Mouse (Mus musculus) thymus, adult 2 months (tissue): Measurements from ENCODE around the gene Bicra.

Experiments used
- CTCF ChIP-seq: fragments of 200-500 bp; IDR thresholded peaks from 2 replicates; pipeline ENCODE4 v1.5.1; 2012; ENCODE audit warnings: mild to moderate bottlenecking, control low read depth, low read length, moderate library complexity, borderline replicate concordance; ENCODE audit not compliant: control insufficient read depth, poor library complexity, insufficient read depth; ENCODE audit errors: extremely low read depth
- POLR2A ChIP-seq: fragments of 200-500 bp; IDR thresholded peaks from 2 replicates; pipeline ENCODE4 v1.6.1; 2012; ENCODE audit warnings: mild to moderate bottlenecking, low read length, control low read depth, moderate library complexity; ENCODE audit not compliant: control insufficient read depth, poor library complexity, insufficient read depth; ENCODE audit errors: extremely low read depth

GRCm38 (mm10) chr7:16050600-16050999 is 2.9 kb upstream of the Bicra start:
- TF ChIP-seq CTCF (no peak), POLR2A (no peak)
